Mouse (Mus musculus) cerebellum, adult 18-20 months (tissue): ENCODE measurements around the gene Glrx.
A peak's percentile ranks its signal among the peaks of the same experiment; 100 is the strongest.
"Not testable (repeated sequence)": the region's sequence is repeated elsewhere in the genome, so short reads cannot be mapped to it uniquely, and the experiment has no call there.

Experiments
- DNase-seq, 2 experiments: peaks; one replicate each; pipeline ENCODE4 v3.0.0; 2021

Glrx gene

GRCm38 (mm10) chr13:75839719-75840481 lies at the start of gene Glrx:
Glrx (plus strand) TSS chr13:75839868.
- DNase-seq, result peak; percentile 77 to 78

GRCm38 (mm10) chr13:75790550-75791205 lies 49.0 kb upstream of the Glrx start:
- no peak for DNase-seq

- no peak for DNase-seq
Observed at GRCm38 (mm10) chr13:75793863-75794629, 45.6 kb upstream of the Glrx start.

GRCm38 (mm10) chr13:75797369-75798141 lies 42.1 kb upstream of the Glrx start:
- peak; percentile 79 to 89 for DNase-seq

- no peak for DNase-seq
Observed at GRCm38 (mm10) chr13:75798413-75799302, 41.0 kb upstream of the Glrx start.

GRCm38 (mm10) chr13:75799421-75799820 lies 40.2 kb upstream of the Glrx start:
- no peak for DNase-seq

GRCm38 (mm10) chr13:75807969-75808368 lies 31.7 kb upstream of the Glrx start:
- no peak for DNase-seq

- no peak for DNase-seq
Observed at GRCm38 (mm10) chr13:75809957-75810356, 29.7 kb upstream of the Glrx start.

- no peak for DNase-seq
Observed at GRCm38 (mm10) chr13:75817183-75817582, 22.5 kb upstream of the Glrx start.

GRCm38 (mm10) chr13:75818486-75818885 lies 21.2 kb upstream of the Glrx start:
- no peak for DNase-seq

- DNase-seq, result no peak
Observed at GRCm38 (mm10) chr13:75818945-75819706, 20.5 kb upstream of the Glrx start.

GRCm38 (mm10) chr13:75819898-75820297 lies 19.8 kb upstream of the Glrx start:
- no peak for DNase-seq

- not testable (repeated sequence) for DNase-seq
Observed at GRCm38 (mm10) chr13:75822366-75822765, 17.3 kb upstream of the Glrx start.

GRCm38 (mm10) chr13:75823201-75823600 lies 16.5 kb upstream of the Glrx start:
- no peak for DNase-seq

- DNase-seq, result no peak
Observed at GRCm38 (mm10) chr13:75824611-75825319, 14.9 kb upstream of the Glrx start.

GRCm38 (mm10) chr13:75825388-75825787 lies 14.3 kb upstream of the Glrx start:
- DNase-seq, result no peak

- no peak for DNase-seq
Observed at GRCm38 (mm10) chr13:75830708-75831107, 9.0 kb upstream of the Glrx start.

GRCm38 (mm10) chr13:75831710-75832109 lies 8.0 kb upstream of the Glrx start:
- no peak for DNase-seq

GRCm38 (mm10) chr13:75832697-75833096 lies 7.0 kb upstream of the Glrx start:
- no peak for DNase-seq

- no peak for DNase-seq
Observed at GRCm38 (mm10) chr13:75833499-75833898, 6.2 kb upstream of the Glrx start.
